Mouse (Mus musculus) erythroblast, embryonic 14.5 days (primary cell): ENCODE data around the gene Surf4.

Source experiments
- GATA1 ChIP-seq: IDR thresholded peaks from 2 replicates; pipeline ENCODE4 v1.6.1; 2012; ENCODE audit warnings: low read length, inconsistent platforms, mixed read lengths
- TAL1 ChIP-seq: IDR thresholded peaks from 3 replicates; pipeline ENCODE4 v1.6.1; 2012; ENCODE audit warnings: low read length, inconsistent platforms, mixed read lengths

GRCm38 (mm10) chr2:26960756-26961155 is 27.0 kb upstream of the Surf4 start:
- TF ChIP-seq TAL1: no peak
- no peak for TF ChIP-seq GATA1
